Mouse (Mus musculus): Measurements from ENCODE around the gene Slc4a5. TPM values are rescaled to one million over a fixed set of nuclear protein-coding genes. Genes with fewer than 3 reads are reported as not detected.
A peak's percentile ranks its signal among the peaks of the same experiment; 100 is the strongest.

Gene Slc4a5
- polyA plus RNA-seq, 1 experiment from 2014 or later: 0.68 TPM

GRCm38 (mm10) chr6:83311206-83311605 is 91.6 kb downstream of the Slc4a5 start:
- peaks cover 9% of the 10 kb centered on the region for H3K4me1 ChIP-seq (replicated peaks)
- 92% methylated on average over 11 of the region's 11 CpGs for WGBS
- H3K9ac ChIP-seq (replicated peaks): no peak overlapping the region
- no peak overlapping the region for H3K4me2 ChIP-seq
- no peak for ATAC-seq (ENCODE audit: insufficient number of reproducible peaks, insufficient read depth, low FRiP score, low TSS enrichment, low read depth)
- H3K27me3 ChIP-seq: no peaks in the 10 kb centered on the region
- peaks cover 63% of the 10 kb centered on the region for H3K36me3 ChIP-seq
- no peak overlapping the region for H3K27ac ChIP-seq
- H3K4me3 ChIP-seq (replicated peaks): no peak overlapping the region
- H3K9me3 ChIP-seq: no peaks in the 10 kb centered on the region

GRCm38 (mm10) chr6:83312021-83312420 is 92.4 kb downstream of the Slc4a5 start:
- ATAC-seq (ENCODE audit: insufficient number of reproducible peaks, insufficient read depth, low FRiP score, low TSS enrichment, low read depth): no peak
- WGBS: 93% methylated on average over 7 of the region's 7 CpGs
- H3K27ac ChIP-seq: no peak overlapping the region
- no peaks in the 10 kb centered on the region for H3K9me3 ChIP-seq
- peaks cover 55% of the 10 kb centered on the region for H3K36me3 ChIP-seq
- no peak overlapping the region for H3K4me3 ChIP-seq (replicated peaks)
- no peak overlapping the region for H3K9ac ChIP-seq (replicated peaks)
- peaks cover 14% of the 10 kb centered on the region for H3K4me1 ChIP-seq (replicated peaks)
- H3K4me2 ChIP-seq: no peak overlapping the region
- no peaks in the 10 kb centered on the region for H3K27me3 ChIP-seq

GRCm38 (mm10) chr6:83312514-83312913 is 92.9 kb downstream of the Slc4a5 start:
- WGBS: 87% methylated on average over 8 of the region's 8 CpGs

GRCm38 (mm10) chr6:83315293-83315692 is 95.7 kb downstream of the Slc4a5 start:
- H3K4me3 ChIP-seq (replicated peaks): no peak overlapping the region
- peaks cover 14% of the 10 kb centered on the region for H3K4me1 ChIP-seq (replicated peaks)
- peaks cover 29% of the 10 kb centered on the region for H3K36me3 ChIP-seq
- no peak overlapping the region for H3K9ac ChIP-seq (replicated peaks)
- H3K27ac ChIP-seq: no peak overlapping the region
- H3K4me2 ChIP-seq: no peak overlapping the region
- ATAC-seq (ENCODE audit: insufficient number of reproducible peaks, insufficient read depth, low FRiP score, low TSS enrichment, low read depth): no peak
- H3K9me3 ChIP-seq: no peaks in the 10 kb centered on the region
- no peaks in the 10 kb centered on the region for H3K27me3 ChIP-seq

More at GRCm38 (mm10) chr6:83312514-83312913, 92.9 kb downstream of the Slc4a5 start:
- no peak overlapping the region for H3K4me2 ChIP-seq
- peaks cover 51% of the 10 kb centered on the region for H3K36me3 ChIP-seq
- H3K27me3 ChIP-seq: no peaks in the 10 kb centered on the region
- H3K4me1 ChIP-seq (replicated peaks): peaks cover 14% of the 10 kb centered on the region
- H3K4me3 ChIP-seq (replicated peaks): no peak overlapping the region
- H3K27ac ChIP-seq: no peak overlapping the region
- H3K9me3 ChIP-seq: no peaks in the 10 kb centered on the region
- ATAC-seq (ENCODE audit: insufficient number of reproducible peaks, insufficient read depth, low FRiP score, low TSS enrichment, low read depth): no peak
- H3K9ac ChIP-seq (replicated peaks): no peak overlapping the region

- H3K9me3 ChIP-seq: no peaks in the 10 kb centered on the region
- H3K4me3 ChIP-seq (replicated peaks): peak overlapping the region; percentile 93
- peaks cover 14% of the 10 kb centered on the region for H3K4me1 ChIP-seq (replicated peaks)
- H3K4me2 ChIP-seq: peak overlapping the region; percentile 73
- no peak overlapping the region; the same call in 1 of the 2 replicates for H3K27ac ChIP-seq
- 1% methylated on average over 10 of the region's 10 CpGs for WGBS
- ATAC-seq (ENCODE audit: insufficient number of reproducible peaks, insufficient read depth, low FRiP score, low TSS enrichment, low read depth): no peak
- H3K36me3 ChIP-seq: peaks cover 22% of the 10 kb centered on the region
- peak overlapping the region; percentile 32 for H3K9ac ChIP-seq (replicated peaks)
- H3K27me3 ChIP-seq: no peaks in the 10 kb centered on the region; the same call in 1 of the 2 replicates
Observed at GRCm38 (mm10) chr6:83316022-83316421, 96.4 kb downstream of the Slc4a5 start.

- no peaks in the 10 kb centered on the region; the same call in 1 of the 2 replicates for H3K27me3 ChIP-seq
- no peaks in the 10 kb centered on the region for H3K9me3 ChIP-seq
- under 1% methylated on average over 52 of the region's 52 CpGs for WGBS
- peaks cover 14% of the 10 kb centered on the region for H3K4me1 ChIP-seq (replicated peaks)
- H3K27ac ChIP-seq: peak overlapping the region; percentile 62; the same call in 1 of the 2 replicates
- H3K9ac ChIP-seq (replicated peaks): peak overlapping the region; percentile 77
- H3K4me3 ChIP-seq (replicated peaks): peak overlapping the region; percentile 93
- peaks cover 11% of the 10 kb centered on the region for H3K36me3 ChIP-seq
- peak; percentile 96 for ATAC-seq (ENCODE audit: insufficient number of reproducible peaks, insufficient read depth, low FRiP score, low TSS enrichment, low read depth)
- peak overlapping the region; percentile 73 for H3K4me2 ChIP-seq
Observed at GRCm38 (mm10) chr6:83317108-83317741, 97.6 kb downstream of the Slc4a5 start.

GRCm38 (mm10) chr6:83321927-83322326 is 102.3 kb downstream of the Slc4a5 start:
- peaks cover 10% of the 10 kb centered on the region for H3K4me1 ChIP-seq (replicated peaks)
- no peak overlapping the region for H3K4me2 ChIP-seq
- no peak overlapping the region for H3K27ac ChIP-seq
- H3K36me3 ChIP-seq: no peaks in the 10 kb centered on the region
- H3K4me3 ChIP-seq (replicated peaks): no peak overlapping the region
- WGBS: 44% methylated on average over 1 of the region's 1 CpGs
- ATAC-seq (ENCODE audit: insufficient number of reproducible peaks, insufficient read depth, low FRiP score, low TSS enrichment, low read depth): no peak
- no peaks in the 10 kb centered on the region; the same call in 1 of the 2 replicates for H3K27me3 ChIP-seq
- no peaks in the 10 kb centered on the region for H3K9me3 ChIP-seq
- H3K9ac ChIP-seq (replicated peaks): no peak overlapping the region

GRCm38 (mm10) chr6:83322794-83323193 is 103.2 kb downstream of the Slc4a5 start:
- H3K4me2 ChIP-seq: no peak overlapping the region
- no peak for ATAC-seq (ENCODE audit: insufficient number of reproducible peaks, insufficient read depth, low FRiP score, low TSS enrichment, low read depth)
- H3K9ac ChIP-seq (replicated peaks): no peak overlapping the region
- H3K4me3 ChIP-seq (replicated peaks): no peak overlapping the region
- H3K4me1 ChIP-seq (replicated peaks): peaks cover 15% of the 10 kb centered on the region
- 62% methylated on average over 2 of the region's 2 CpGs for WGBS
- H3K27ac ChIP-seq: no peak overlapping the region
- H3K9me3 ChIP-seq: no peaks in the 10 kb centered on the region
- no peaks in the 10 kb centered on the region; the same call in 1 of the 2 replicates for H3K27me3 ChIP-seq
- H3K36me3 ChIP-seq: no peaks in the 10 kb centered on the region

- Histone ChIP-seq H3K9me3 (no peaks in the 10 kb centered on the region), H3K36me3 (no peaks in the 10 kb centered on the region; the same call in 1 of the 2 replicates), H3K4me3 (replicated peaks) (no peak overlapping the region), H3K4me2 (no peak overlapping the region), H3K27ac (no peak overlapping the region), H3K27me3 (no peaks in the 10 kb centered on the region; the same call in 1 of the 2 replicates), H3K9ac (replicated peaks) (no peak overlapping the region), H3K4me1 (replicated peaks) (peaks cover 15% of the 10 kb centered on the region)
- WGBS: 66% methylated on average over 8 of the region's 8 CpGs
- no peak for ATAC-seq (ENCODE audit: insufficient number of reproducible peaks, insufficient read depth, low FRiP score, low TSS enrichment, low read depth)
Observed at GRCm38 (mm10) chr6:83323652-83324419, 104.2 kb downstream of the Slc4a5 start.

- peaks cover 11% of the 10 kb centered on the region for H3K36me3 ChIP-seq
- peaks cover 15% of the 10 kb centered on the region for H3K4me1 ChIP-seq (replicated peaks)
- peak within 1 kb of the TSS; percentile 95 for H3K27ac ChIP-seq
- peak within 1 kb of the TSS; percentile 92 for H3K4me3 ChIP-seq (replicated peaks)
- WGBS: under 1% methylated on average over 64 of the region's 65 CpGs
- H3K27me3 ChIP-seq: no peaks in the 10 kb centered on the region; the same call in 1 of the 2 replicates
- H3K4me2 ChIP-seq: peak within 1 kb of the TSS; percentile 63
- peak within 1 kb of the TSS; percentile 94 for H3K9ac ChIP-seq (replicated peaks)
- H3K9me3 ChIP-seq: no peaks in the 10 kb centered on the region
- peak; percentile 97 for ATAC-seq (ENCODE audit: insufficient number of reproducible peaks, insufficient read depth, low FRiP score, low TSS enrichment, low read depth)
Observed at GRCm38 (mm10) chr6:83325525-83326393, 106.1 kb downstream of the Slc4a5 start, which contains the start of the genes Mthfd2 and Mob1a. TSS of gene Mthfd2 (minus strand) at chr6:83325908. TSS of gene Mob1a (plus strand) at chr6:83326016.

Data from limb, embryonic 12.5 days (tissue).